Mouse (Mus musculus) kidney, adult 2 months (tissue): ENCODE measurements around the gene Gss. TPM values are rescaled to one million over a fixed set of nuclear protein-coding genes. Genes with fewer than 3 reads are reported as not detected.
"Not testable (repeated sequence)": the region's sequence is repeated elsewhere in the genome, so short reads cannot be mapped to it uniquely, and the experiment has no call there.

Experiments used
- DNase-seq: peaks from one replicate; pipeline ENCODE4 v3.0.0; 2021
- H3K27ac ChIP-seq: fragments of 200-500 bp; 2 replicates; pipeline ENCODE4 v1.5.1; 2012; ENCODE audit warnings: low read depth, low read length, control low read depth, inconsistent platforms; ENCODE audit not compliant: insufficient read depth
- H3K27me3 ChIP-seq: fragments of 200-500 bp; replicated peaks from 2 replicates; pipeline ENCODE4 v1.6.1; 2012; ENCODE audit warnings: mild to moderate bottlenecking, moderate library complexity, low read length, inconsistent platforms; ENCODE audit not compliant: control insufficient read depth, insufficient read depth
- H3K36me3 ChIP-seq: fragments of 200-500 bp; 2 replicates; pipeline ENCODE4 v1.6.1; 2012; ENCODE audit warnings: mild to moderate bottlenecking, moderate library complexity, low read length, inconsistent platforms; ENCODE audit not compliant: control insufficient read depth, insufficient read depth
- H3K4me1 ChIP-seq: fragments of 200-500 bp; 2 replicates; pipeline ENCODE4 v1.6.1; 2011; ENCODE audit warnings: low read length; ENCODE audit not compliant: control insufficient read depth, insufficient read depth
- H3K4me3 ChIP-seq: fragments of 200-500 bp; 2 replicates; pipeline ENCODE4 v1.5.1; 2011; ENCODE audit warnings: mild to moderate bottlenecking, low read depth, low read length, control low read depth; ENCODE audit not compliant: insufficient read depth
- CTCF ChIP-seq: fragments of 200-500 bp; conservative IDR thresholded peaks from 2 replicates; pipeline ENCODE4 v1.5.1; 2011; ENCODE audit warnings: low read depth, mild to moderate bottlenecking, control low read depth, low read length, moderate library complexity, mixed read lengths; ENCODE audit not compliant: insufficient read depth, insufficient read length
- POLR2A ChIP-seq: fragments of 200-500 bp; IDR thresholded peaks from one replicate; pipeline ENCODE4 v1.6.1; 2011; ENCODE audit warnings: low read depth, low read length, control low read depth
- WGBS: fragments of 180-500 bp; shearing (Covaris S2); methylation state at CpG from one replicate; pipeline ENCODE4 v1.1.7; 2018; 5-methylcytosine and 5-hydroxymethylcytosine counted together
- polyA plus RNA-seq: library from polyadenylated mRNA; depleted of rRNA; stranded (reverse); fragments of >200 nt; gene quantifications from 2 replicates; pipeline ENCODE4 v1.2.3, GENCODE M21; 2012

Gss gene
- polyA plus RNA-seq, 1 experiment: 248 TPM

GRCm38 (mm10) chr2:155613953-155614352 is 21.3 kb upstream of the Gss start:
- no peaks in the 10 kb centered on the region for H3K27me3 ChIP-seq
- 75% methylated on average over 8 of the region's 8 CpGs for WGBS
- TF ChIP-seq CTCF: no peak
- no peak for TF ChIP-seq POLR2A
- H3K27ac ChIP-seq: no peak overlapping the region
- H3K4me1 ChIP-seq: peaks cover 3% of the 10 kb centered on the region; the same call in 1 of the 2 replicates
- H3K36me3 ChIP-seq: no peaks in the 10 kb centered on the region
- no peak for DNase-seq
- no peak overlapping the region for H3K4me3 ChIP-seq

- no peak overlapping the region for H3K27ac ChIP-seq
- H3K4me3 ChIP-seq: peak overlapping the region; percentile 31
- 9% methylated on average over 20 of the region's 20 CpGs for WGBS
- peak; percentile 76 for DNase-seq
- no peak for TF ChIP-seq CTCF
- no peak for TF ChIP-seq POLR2A
- peaks cover 3% of the 10 kb centered on the region; the same call in 1 of the 2 replicates for H3K4me1 ChIP-seq
- no peaks in the 10 kb centered on the region for H3K36me3 ChIP-seq
- no peaks in the 10 kb centered on the region for H3K27me3 ChIP-seq
Observed at GRCm38 (mm10) chr2:155613326-155613755, 20.7 kb upstream of the Gss start.

- no peak for DNase-seq
- no peak for TF ChIP-seq POLR2A
- no peak for TF ChIP-seq CTCF
- Histone ChIP-seq H3K27me3 (no peaks in the 10 kb centered on the region), H3K4me3 (no peak overlapping the region), H3K4me1 (peaks cover 3% of the 10 kb centered on the region; the same call in 1 of the 2 replicates), H3K36me3 (no peaks in the 10 kb centered on the region), H3K27ac (no peak overlapping the region)
- 88% methylated on average over 9 of the region's 9 CpGs for WGBS
Observed at GRCm38 (mm10) chr2:155611834-155612550, 19.4 kb upstream of the Gss start.

DNA sequence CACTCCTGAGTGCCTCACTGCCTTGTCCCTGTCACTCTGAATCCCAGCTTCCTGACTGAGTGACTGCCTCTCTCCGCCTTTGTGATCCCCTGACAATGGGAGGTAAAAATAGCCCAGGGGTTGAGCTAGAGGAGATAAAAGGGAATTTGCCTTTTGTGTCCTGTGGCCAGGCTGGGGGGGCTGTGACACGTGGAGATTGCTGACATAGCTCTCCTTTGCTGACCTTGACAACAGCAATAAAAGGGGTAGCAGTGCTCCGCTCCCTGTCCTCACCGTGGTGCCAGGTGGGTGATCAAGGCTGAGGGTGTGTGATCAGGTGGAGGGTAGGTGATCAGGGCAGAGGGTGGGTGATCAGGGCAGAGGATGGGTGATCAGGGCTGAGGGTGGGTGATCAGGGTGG is 18.4 kb upstream of the Gss start, which contains the start of gene Myh7b:
Gene Myh7b (plus strand): TSS at position 235 of the 400 bp plus-strand sequence.
- 44% methylated on average over 4 of the region's 4 CpGs for WGBS

DNA sequence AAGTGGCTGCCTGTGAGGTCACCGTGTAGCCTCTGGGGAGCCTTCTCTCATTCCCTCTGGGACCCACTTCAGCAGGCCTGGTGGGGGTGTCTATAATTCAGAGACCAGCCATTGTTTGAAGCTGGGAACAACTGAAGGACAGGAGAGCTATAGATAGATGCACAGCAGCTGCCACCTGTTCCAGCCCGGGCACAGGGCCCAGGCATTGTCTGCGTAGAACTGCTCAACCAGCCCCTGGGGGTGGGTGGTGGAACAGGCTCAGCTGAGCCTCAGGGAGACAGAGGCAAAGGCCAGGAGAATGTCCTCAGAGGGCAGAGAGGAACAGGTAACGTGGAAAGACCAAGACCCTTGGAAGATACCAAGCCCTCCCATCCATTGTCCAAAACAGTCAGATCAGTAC is 13.8 kb upstream of the Gss start:
- Histone ChIP-seq H3K27me3 (no peaks in the 10 kb centered on the region), H3K4me1 (no peaks in the 10 kb centered on the region), H3K4me3 (no peak overlapping the region), H3K36me3 (no peaks in the 10 kb centered on the region), H3K27ac (no peak overlapping the region)
- WGBS: 92% methylated on average over 4 of the region's 4 CpGs
- no peak for DNase-seq
- TF ChIP-seq POLR2A (no peak), CTCF (no peak)

More for the DNA sequence above, 18.4 kb upstream of the Gss start, which contains the start of gene Myh7b:
- TF ChIP-seq POLR2A (no peak), CTCF (no peak)
- Histone ChIP-seq H3K4me3 (no peak within 1 kb of the TSS), H3K4me1 (peaks cover 3% of the 10 kb centered on the region; the same call in 1 of the 2 replicates), H3K27ac (no peak within 1 kb of the TSS), H3K27me3 (no peaks in the 10 kb centered on the region), H3K36me3 (no peaks in the 10 kb centered on the region)
- DNase-seq: no peak

DNA sequence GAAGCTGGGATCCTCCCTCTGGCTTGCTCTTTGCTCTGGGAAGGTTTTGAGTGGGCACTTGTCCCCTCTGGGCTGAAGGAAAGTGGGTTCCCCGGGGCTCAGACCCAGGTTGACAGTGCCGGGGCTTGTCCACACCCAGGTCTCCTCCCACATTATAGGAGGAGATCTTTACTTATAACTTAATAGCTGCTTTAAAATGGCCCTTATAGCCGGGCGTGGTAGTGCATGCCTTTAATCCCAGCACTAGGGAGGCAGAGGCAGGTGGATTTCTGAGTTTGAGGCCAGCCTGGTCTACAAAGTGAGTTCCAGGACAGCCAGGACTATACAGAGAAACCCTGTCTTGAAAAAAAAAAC is 12.6 kb upstream of the Gss start:
- not testable (repeated sequence) for H3K4me1 ChIP-seq, DNase-seq, H3K27ac ChIP-seq, H3K27me3 ChIP-seq, H3K4me3 ChIP-seq, H3K36me3 ChIP-seq
- WGBS: 70% methylated on average over 4 of the region's 4 CpGs

DNA sequence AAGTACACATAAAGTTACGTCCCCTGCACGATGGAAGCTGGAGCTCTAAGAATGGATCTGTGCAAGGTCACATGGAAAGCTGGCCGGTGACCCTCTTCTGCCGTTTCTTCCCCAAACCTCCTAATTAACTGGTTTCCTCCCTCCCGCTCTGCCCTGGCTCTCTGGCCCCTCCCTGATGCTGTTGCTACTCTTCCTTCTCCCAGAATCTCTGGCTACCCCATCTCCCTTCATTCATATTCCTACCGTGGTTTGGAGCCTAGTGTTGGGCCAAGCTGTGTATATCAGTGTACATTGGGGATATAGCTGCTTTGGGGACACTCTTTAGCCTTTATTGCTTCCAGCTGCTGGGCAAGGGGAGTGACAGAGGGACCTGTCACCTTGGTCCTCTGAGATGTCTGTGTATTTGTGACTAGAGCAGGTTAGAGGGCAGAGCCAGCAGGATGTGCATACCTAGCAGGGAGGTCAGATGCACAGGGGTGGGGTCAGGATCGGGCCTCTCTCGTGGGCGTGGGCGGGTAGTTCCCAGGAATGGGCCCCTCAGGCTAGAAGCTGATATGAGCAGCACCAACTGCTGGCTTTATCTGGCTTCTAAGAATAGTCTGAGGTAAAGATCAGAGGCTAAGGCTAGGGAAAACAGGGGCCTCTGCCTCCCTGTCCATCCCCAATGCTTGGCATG is 12.1 kb upstream of the Gss start:
- Histone ChIP-seq H3K27me3 (no peaks in the 10 kb centered on the region), H3K27ac (no peak overlapping the region), H3K4me3 (no peak overlapping the region), H3K4me1 (no peaks in the 10 kb centered on the region), H3K36me3 (no peaks in the 10 kb centered on the region)
- no peak for TF ChIP-seq POLR2A
- no peak for TF ChIP-seq CTCF
- no peak for DNase-seq
- 48% methylated on average over 10 of the region's 10 CpGs for WGBS
